Mouse (Mus musculus): ENCODE data around the gene Odf2l. TPM values are rescaled to one million over a fixed set of nuclear protein-coding genes. Genes with fewer than 3 reads are reported as not detected.

Gene Odf2l
- polyA plus RNA-seq (2014; fragmentation: Nextera tagmentation; extraction: Ambion mirVana), result 25.4 and 31.1 TPM in 2 replicates

- DNase-seq (ENCODE audit: low spot score) (peak; percentile 98), ATAC-seq (replicated peaks; ENCODE audit: low FRiP score) (peak; percentile 98)
- Histone ChIP-seq H3K4me1 (replicated peaks; ENCODE audit: control insufficient read depth, insufficient read depth, low read length) (peaks cover 2% of the 10 kb centered on the region; the same call in 1 of the 2 replicates), H3K9me3 (ENCODE audit: control insufficient read depth, low read length) (no peaks in the 10 kb centered on the region), H3K4me3 (ENCODE audit: low read depth, low read length) (peak within 1 kb of the TSS; percentile 73), H3K36me3 (ENCODE audit: control insufficient read depth, insufficient read depth, low read length) (no peaks in the 10 kb centered on the region), H3K27me3 (ENCODE audit: control insufficient read depth, insufficient read depth, low read length) (no peaks in the 10 kb centered on the region), H3K27ac (ENCODE audit: low read depth, low read length) (peak within 1 kb of the TSS; percentile 96), H3K9ac (ENCODE audit: low read length) (peak within 1 kb of the TSS; percentile 95), H3K4me2 (ENCODE audit: low read depth, low read length, severe bottlenecking) (peak within 1 kb of the TSS; percentile 71)
- under 1% methylated on average over 57 of the region's 57 CpGs for WGBS
Measured at GRCm38 (mm10) chr3:145118254-145119001, at the start of gene Odf2l. Gene Odf2l (plus strand): TSS chr3:145118588.

DNA sequence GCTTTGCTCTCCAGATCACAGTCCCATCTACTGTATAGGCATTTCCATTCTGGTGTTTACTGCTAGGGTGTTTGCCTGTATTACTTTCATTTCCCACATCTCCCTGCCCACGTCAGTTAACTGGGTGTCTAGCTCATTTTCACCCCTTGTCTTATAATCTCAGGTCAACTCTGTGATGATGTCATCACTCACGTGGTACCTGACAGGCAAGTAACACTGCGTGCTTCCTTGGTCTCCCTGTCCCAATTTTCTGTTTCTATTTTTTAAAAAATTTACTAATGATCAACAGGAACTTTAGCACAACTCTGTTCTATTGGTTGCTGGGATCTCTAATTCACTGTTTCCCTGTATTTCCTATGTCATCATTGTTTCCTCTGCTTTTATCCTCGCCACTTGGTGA, 49.4 kb upstream of the Odf2l start:
- Histone ChIP-seq H3K27me3 (ENCODE audit: control insufficient read depth, insufficient read depth, low read length) (no peaks in the 10 kb centered on the region), H3K4me1 (replicated peaks; ENCODE audit: control insufficient read depth, insufficient read depth, low read length) (no peaks in the 10 kb centered on the region), H3K4me3 (ENCODE audit: low read depth, low read length) (no peak overlapping the region), H3K27ac (ENCODE audit: low read depth, low read length) (no peak overlapping the region), H3K4me2 (ENCODE audit: low read depth, low read length, severe bottlenecking) (no peak overlapping the region), H3K36me3 (ENCODE audit: control insufficient read depth, insufficient read depth, low read length) (no peaks in the 10 kb centered on the region), H3K9me3 (ENCODE audit: control insufficient read depth, low read length) (no peaks in the 10 kb centered on the region), H3K9ac (ENCODE audit: low read length) (no peak overlapping the region)
- 82% methylated on average over 4 of the region's 4 CpGs for WGBS
- DNase-seq (ENCODE audit: low spot score), result no peak
- no peak for ATAC-seq (replicated peaks; ENCODE audit: low FRiP score)

GRCm38 (mm10) chr3:145072339-145072738, 46.0 kb upstream of the Odf2l start:
- Histone ChIP-seq H3K9me3 (ENCODE audit: control insufficient read depth, low read length) (no peaks in the 10 kb centered on the region), H3K27me3 (ENCODE audit: control insufficient read depth, insufficient read depth, low read length) (no peaks in the 10 kb centered on the region), H3K36me3 (ENCODE audit: control insufficient read depth, insufficient read depth, low read length) (no peaks in the 10 kb centered on the region), H3K4me2 (ENCODE audit: low read depth, low read length, severe bottlenecking) (no peak overlapping the region), H3K4me1 (replicated peaks; ENCODE audit: control insufficient read depth, insufficient read depth, low read length) (no peaks in the 10 kb centered on the region), H3K27ac (ENCODE audit: low read depth, low read length) (no peak overlapping the region), H3K9ac (ENCODE audit: low read length) (no peak overlapping the region), H3K4me3 (ENCODE audit: low read depth, low read length) (no peak overlapping the region)
- DNase-seq (ENCODE audit: low spot score) (no peak), ATAC-seq (replicated peaks; ENCODE audit: low FRiP score) (no peak)
- WGBS, result 90% methylated on average over 3 of the region's 3 CpGs

GRCm38 (mm10) chr3:145078405-145078804, 40.0 kb upstream of the Odf2l start:
- Histone ChIP-seq H3K4me1 (replicated peaks; ENCODE audit: control insufficient read depth, insufficient read depth, low read length) (no peaks in the 10 kb centered on the region), H3K9me3 (ENCODE audit: control insufficient read depth, low read length) (no peaks in the 10 kb centered on the region), H3K9ac (ENCODE audit: low read length) (no peak overlapping the region), H3K4me3 (ENCODE audit: low read depth, low read length) (no peak overlapping the region), H3K4me2 (ENCODE audit: low read depth, low read length, severe bottlenecking) (no peak overlapping the region), H3K27ac (ENCODE audit: low read depth, low read length) (no peak overlapping the region), H3K27me3 (ENCODE audit: control insufficient read depth, insufficient read depth, low read length) (no peaks in the 10 kb centered on the region), H3K36me3 (ENCODE audit: control insufficient read depth, insufficient read depth, low read length) (no peaks in the 10 kb centered on the region)
- DNase-seq (ENCODE audit: low spot score) (no peak), ATAC-seq (replicated peaks; ENCODE audit: low FRiP score) (no peak; the same call in 1 of the 2 replicates)
- WGBS, result 88% methylated on average over 6 of the region's 6 CpGs

DNA sequence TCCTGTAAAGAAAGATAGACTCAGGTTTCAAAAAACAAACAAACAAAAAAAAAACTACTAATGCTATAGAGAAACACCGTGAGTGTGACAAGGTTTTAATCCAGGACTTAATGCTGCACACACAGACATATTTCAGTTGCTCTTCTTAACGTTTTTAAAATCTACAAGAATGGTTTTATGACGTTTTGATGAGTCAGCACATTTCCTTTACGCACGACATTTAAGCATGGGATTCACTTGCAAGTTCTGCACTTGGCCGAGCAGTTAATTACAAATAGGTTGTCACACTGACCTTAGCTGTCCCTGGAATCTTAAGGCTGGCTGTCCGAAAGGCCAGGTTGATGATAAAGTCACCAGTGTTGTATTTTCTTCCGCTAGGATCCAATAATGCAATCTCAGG, 37.5 kb upstream of the Odf2l start:
- ATAC-seq (replicated peaks; ENCODE audit: low FRiP score) (no peak), DNase-seq (ENCODE audit: low spot score) (no peak)
- no peaks in the 10 kb centered on the region for H3K9me3 ChIP-seq (ENCODE audit: control insufficient read depth, low read length)
- no peak overlapping the region for H3K4me3 ChIP-seq (ENCODE audit: low read depth, low read length)
- H3K4me1 ChIP-seq (replicated peaks; ENCODE audit: control insufficient read depth, insufficient read depth, low read length), result no peaks in the 10 kb centered on the region
- H3K4me2 ChIP-seq (ENCODE audit: low read depth, low read length, severe bottlenecking), result no peak overlapping the region
- no peaks in the 10 kb centered on the region for H3K36me3 ChIP-seq (ENCODE audit: control insufficient read depth, insufficient read depth, low read length)
- WGBS, result 85% methylated on average over 8 of the region's 8 CpGs
- no peaks in the 10 kb centered on the region for H3K27me3 ChIP-seq (ENCODE audit: control insufficient read depth, insufficient read depth, low read length)
- H3K27ac ChIP-seq (ENCODE audit: low read depth, low read length), result no peak overlapping the region
- H3K9ac ChIP-seq (ENCODE audit: low read length), result no peak overlapping the region

DNA sequence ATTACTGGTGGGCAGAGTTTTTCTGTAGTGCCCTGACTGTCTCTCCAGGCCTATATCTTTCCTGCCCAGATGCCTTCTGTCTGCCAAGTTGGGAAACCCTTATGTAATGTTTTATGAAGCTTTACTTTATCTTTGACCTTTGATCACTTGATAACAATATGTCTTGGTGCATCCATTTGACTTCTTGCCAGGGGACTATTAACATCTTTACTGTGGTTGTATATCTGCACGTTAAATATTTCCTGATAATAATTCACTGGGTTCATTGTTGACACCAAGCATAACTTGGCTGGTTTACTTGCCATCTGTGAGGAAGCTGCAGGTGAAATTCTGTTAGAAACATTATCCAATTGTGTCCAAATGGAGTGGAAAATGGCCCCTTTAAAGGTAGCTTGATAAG, 35.3 kb upstream of the Odf2l start:
- H3K9ac ChIP-seq (ENCODE audit: low read length), result no peak overlapping the region
- 98% methylated on average over 1 of the region's 1 CpGs for WGBS
- H3K36me3 ChIP-seq (ENCODE audit: control insufficient read depth, insufficient read depth, low read length), result no peaks in the 10 kb centered on the region
- H3K27ac ChIP-seq (ENCODE audit: low read depth, low read length), result no peak overlapping the region
- no peaks in the 10 kb centered on the region for H3K9me3 ChIP-seq (ENCODE audit: control insufficient read depth, low read length)
- ATAC-seq (replicated peaks; ENCODE audit: low FRiP score), result no peak
- H3K4me3 ChIP-seq (ENCODE audit: low read depth, low read length), result no peak overlapping the region
- no peak overlapping the region for H3K4me2 ChIP-seq (ENCODE audit: low read depth, low read length, severe bottlenecking)
- H3K27me3 ChIP-seq (ENCODE audit: control insufficient read depth, insufficient read depth, low read length), result no peaks in the 10 kb centered on the region
- no peaks in the 10 kb centered on the region for H3K4me1 ChIP-seq (replicated peaks; ENCODE audit: control insufficient read depth, insufficient read depth, low read length)
- DNase-seq (ENCODE audit: low spot score), result no peak

GRCm38 (mm10) chr3:145086180-145086579, 32.2 kb upstream of the Odf2l start:
- no peak for ATAC-seq (replicated peaks; ENCODE audit: low FRiP score)
- no peaks in the 10 kb centered on the region for H3K9me3 ChIP-seq (ENCODE audit: control insufficient read depth, low read length)
- H3K27me3 ChIP-seq (ENCODE audit: control insufficient read depth, insufficient read depth, low read length), result no peaks in the 10 kb centered on the region
- WGBS, result 96% methylated on average over 14 of the region's 14 CpGs
- no peaks in the 10 kb centered on the region for H3K36me3 ChIP-seq (ENCODE audit: control insufficient read depth, insufficient read depth, low read length)
- H3K27ac ChIP-seq (ENCODE audit: low read depth, low read length), result no peak overlapping the region
- no peak for DNase-seq (ENCODE audit: low spot score)
- no peaks in the 10 kb centered on the region for H3K4me1 ChIP-seq (replicated peaks; ENCODE audit: control insufficient read depth, insufficient read depth, low read length)
- H3K9ac ChIP-seq (ENCODE audit: low read length), result no peak overlapping the region
- H3K4me3 ChIP-seq (ENCODE audit: low read depth, low read length), result no peak overlapping the region
- no peak overlapping the region for H3K4me2 ChIP-seq (ENCODE audit: low read depth, low read length, severe bottlenecking)

- Histone ChIP-seq H3K4me1 (replicated peaks; ENCODE audit: control insufficient read depth, insufficient read depth, low read length) (no peaks in the 10 kb centered on the region), H3K27me3 (ENCODE audit: control insufficient read depth, insufficient read depth, low read length) (no peaks in the 10 kb centered on the region), H3K9ac (ENCODE audit: low read length) (no peak overlapping the region), H3K4me2 (ENCODE audit: low read depth, low read length, severe bottlenecking) (no peak overlapping the region), H3K36me3 (ENCODE audit: control insufficient read depth, insufficient read depth, low read length) (no peaks in the 10 kb centered on the region), H3K27ac (ENCODE audit: low read depth, low read length) (no peak overlapping the region), H3K4me3 (ENCODE audit: low read depth, low read length) (no peak overlapping the region), H3K9me3 (ENCODE audit: control insufficient read depth, low read length) (no peaks in the 10 kb centered on the region)
- 83% methylated on average over 8 of the region's 8 CpGs for WGBS
- DNase-seq (ENCODE audit: low spot score) (no peak), ATAC-seq (replicated peaks; ENCODE audit: low FRiP score) (no peak)
Measured at GRCm38 (mm10) chr3:145087857-145088598, 30.4 kb upstream of the Odf2l start.

Measured in forebrain, embryonic 11.5 days (tissue).